In genomic region chr3:97025226-97025625, GRCm38 (mm10) we compare ENCODE assay signal across 10 mouse cellular contexts.
DNase-seq lines count a peak whose midpoint lies in the region; ATAC-seq and TF ChIP-seq lines count a peak whose summit lies in the region.
"Had no signal": no experiment of that assay in that cellular context is flagged by ENCODE, and none has a peak within 500 bp of the region (broad histone marks: within the 10 kb centered on the region; RNA-seq: fewer than 3 reads in every experiment).

No protein-coding gene starts in this region.

- ATAC-seq in CD4-positive, CD25-positive, alpha-beta regulatory T cell, adult 4 months: no peak

- WGBS in kidney, adult 2 months: 56% methylated on average over 5 of the region's 5 CpGs

- DNase-seq in kidney, adult 2 months: peak; percentile 8
- no peak for DNase-seq in kidney, adult 9 months
- DNase-seq in adrenal gland, postnatal 14 days: peak; percentile 50
- DNase-seq in heart, postnatal 25 days (ENCODE audit: low spot score): peak; percentile 29
- peak; percentile 37 to 49 for DNase-seq in lung, postnatal 4 days
- no peak for DNase-seq in neural tube, embryonic 10.5 days (ENCODE audit: extremely low spot score, low spot score)
- no peak for DNase-seq in frontal cortex, postnatal 10 days (ENCODE audit: low spot score in 2 of 2)
- DNase-seq: liver, embryonic 13.5 days had no signal

- no peak for TF ChIP-seq POLR2A in kidney, adult 2 months (IDR thresholded peaks at IDR 0.05; ENCODE audit: low read depth, low read length)

- intact Hi-C loops in heart, postnatal 25 days (cut with DNase I): no loop called here

- H3K4me1 ChIP-seq in kidney, adult 2 months (ENCODE audit: control insufficient read depth, insufficient read depth, low read length): no peaks in the 10 kb centered on the region
- H3K4me1 ChIP-seq: liver, embryonic 13.5 days had no signal

- no peak for TF ChIP-seq CTCF in kidney, adult 2 months (conservative IDR thresholded peaks at IDR 0.05; ENCODE audit: insufficient read depth, insufficient read length, low read depth, low read length)

- H3K36me3 ChIP-seq in kidney, adult 2 months (ENCODE audit: control insufficient read depth, insufficient read depth, low read length): no peaks in the 10 kb centered on the region
- H3K36me3 ChIP-seq: liver, embryonic 13.5 days had no signal

- no peak overlapping the region for H3K4me3 ChIP-seq in kidney, adult 2 months (ENCODE audit: insufficient read depth, low read depth, low read length)
- H3K4me3 ChIP-seq: liver, embryonic 13.5 days had no signal

- no peak overlapping the region for H3K27ac ChIP-seq in kidney, adult 2 months (ENCODE audit: insufficient read depth, low read depth, low read length)
- H3K27ac ChIP-seq: liver, embryonic 13.5 days had no signal

- H3K27me3 ChIP-seq in kidney, adult 2 months (replicated peaks; ENCODE audit: control insufficient read depth, insufficient read depth, low read length): no peaks in the 10 kb centered on the region
- H3K27me3 ChIP-seq: CH12.LX; liver, embryonic 13.5 days had no signal

Comparison
In these comparisons a context has a peak if more than half of its experiments do, and no peak if none do; other contexts are left out.
1. DNase-seq: peak in kidney, adult 2 months (single experiment), adrenal gland, postnatal 14 days (single experiment), heart, postnatal 25 days (single experiment) and lung, postnatal 4 days (2 of 2); none in kidney, adult 9 months (single experiment), neural tube, embryonic 10.5 days (single experiment) and frontal cortex, postnatal 10 days (0 of 2).